Mouse (Mus musculus) spleen, adult 2 months (tissue): ENCODE measurements around the gene Alg14. TPM values are rescaled to one million over a fixed set of nuclear protein-coding genes. Genes with fewer than 3 reads are reported as not detected.

Experiments
- DNase-seq, 2 experiments: peaks; one replicate each; pipeline versions ENCODE4 v3.0.0 to v3.0.0-alpha.2; 2012 to 2021; ENCODE audit warnings: low spot score in 2 of 2, low read depth in 1 of 2
- H3K27ac ChIP-seq: fragments of 200-500 bp; 2 replicates; pipeline ENCODE4 v1.5.1; 2012; ENCODE audit warnings: low read length, inconsistent platforms; ENCODE audit not compliant: insufficient read depth
- H3K27me3 ChIP-seq: fragments of 200-500 bp; 2 replicates; pipeline ENCODE4 v1.6.1; 2012; ENCODE audit warnings: mild to moderate bottlenecking, moderate library complexity, low read length, inconsistent platforms; ENCODE audit not compliant: control insufficient read depth, insufficient read depth
- H3K36me3 ChIP-seq: fragments of 200-500 bp; 2 replicates; pipeline ENCODE4 v1.6.1; 2012; ENCODE audit warnings: mild to moderate bottlenecking, low read length, inconsistent platforms; ENCODE audit not compliant: control insufficient read depth, insufficient read depth
- H3K4me1 ChIP-seq: fragments of 200-500 bp; 2 replicates; pipeline ENCODE4 v1.6.1; 2011; ENCODE audit warnings: inconsistent platforms; ENCODE audit not compliant: control insufficient read depth, insufficient read depth, insufficient read length
- H3K4me3 ChIP-seq: fragments of 200-500 bp; 2 replicates; pipeline ENCODE4 v1.5.1; 2011; ENCODE audit warnings: mild to moderate bottlenecking, inconsistent platforms; ENCODE audit not compliant: insufficient read depth, insufficient read length; ENCODE audit errors: extremely low read depth
- CTCF ChIP-seq: fragments of 200-500 bp; IDR thresholded peaks from 2 replicates; pipeline ENCODE4 v1.5.1; 2011; ENCODE audit warnings: mild to moderate bottlenecking, inconsistent platforms; ENCODE audit not compliant: insufficient read depth, insufficient read length, insufficient replicate concordance; ENCODE audit errors: extremely low read depth
- POLR2A ChIP-seq: fragments of 200-500 bp; IDR thresholded peaks from 2 replicates; pipeline ENCODE4 v1.6.1; 2011; ENCODE audit warnings: low read depth, low read length, inconsistent platforms
- WGBS: fragments of 180-500 bp; shearing (Covaris S2); methylation state at CpG from one replicate; pipeline ENCODE4 v1.1.7; 2018; 5-methylcytosine and 5-hydroxymethylcytosine counted together
- polyA plus RNA-seq: library from polyadenylated mRNA; depleted of rRNA; stranded (reverse); fragments of >200 nt; gene quantifications from 2 replicates; pipeline ENCODE4 v1.2.3, GENCODE M21; 2012

Gene Alg14
- polyA plus RNA-seq, 1 experiment = 4.3 TPM

GRCm38 (mm10) chr3:121277009-121277408 is 14.6 kb upstream of the Alg14 start:
- 93% methylated on average over 4 of the region's 4 CpGs for WGBS
- Histone ChIP-seq H3K4me3 (no peak overlapping the region), H3K27ac (no peak overlapping the region), H3K27me3 (no peaks in the 10 kb centered on the region), H3K4me1 (no peaks in the 10 kb centered on the region), H3K36me3 (no peaks in the 10 kb centered on the region)
- DNase-seq = no peak
- TF ChIP-seq CTCF = no peak
- no peak for TF ChIP-seq POLR2A

- WGBS = 91% methylated on average over 4 of the region's 4 CpGs
- TF ChIP-seq CTCF (no peak), POLR2A (no peak)
- DNase-seq = no peak
- Histone ChIP-seq H3K27ac (no peak overlapping the region), H3K4me3 (no peak overlapping the region), H3K4me1 (no peaks in the 10 kb centered on the region), H3K27me3 (no peaks in the 10 kb centered on the region), H3K36me3 (no peaks in the 10 kb centered on the region)
Observed at GRCm38 (mm10) chr3:121277557-121277956, 14.0 kb upstream of the Alg14 start.

DNA sequence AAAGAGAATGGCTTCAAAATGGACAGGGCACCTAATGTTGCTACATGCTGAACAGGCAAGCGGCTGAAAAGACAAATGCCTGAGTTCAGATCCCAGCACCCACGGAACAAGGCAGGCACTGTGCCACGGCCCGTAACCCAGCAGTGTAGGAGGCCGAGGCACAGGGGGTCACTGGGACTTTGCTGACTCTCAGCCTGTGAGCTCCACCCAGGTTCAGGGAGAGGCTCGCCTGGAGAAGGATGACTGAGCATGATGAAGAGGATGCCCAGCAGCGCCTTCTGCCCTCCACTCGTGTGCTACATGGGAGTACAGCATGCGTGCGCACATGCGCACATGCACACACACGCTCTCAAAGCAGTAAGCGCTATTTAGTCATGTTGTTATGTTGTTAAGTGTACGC is 11.9 kb upstream of the Alg14 start:
- 94% methylated on average over 14 of the region's 14 CpGs for WGBS
- Histone ChIP-seq H3K36me3 (no peaks in the 10 kb centered on the region), H3K27me3 (no peaks in the 10 kb centered on the region), H3K4me3 (no peak overlapping the region), H3K27ac (no peak overlapping the region), H3K4me1 (no peaks in the 10 kb centered on the region)
- TF ChIP-seq POLR2A = no peak
- no peak for TF ChIP-seq CTCF
- DNase-seq = no peak

GRCm38 (mm10) chr3:121282998-121283397 is 8.6 kb upstream of the Alg14 start, which contains the start of gene Tmem56:
TSS of gene Tmem56 (minus strand) at chr3:121283098.
- H3K4me3 ChIP-seq = no peak within 1 kb of the TSS
- TF ChIP-seq POLR2A (no peak), CTCF (no peak)
- no peak for DNase-seq
- H3K36me3 ChIP-seq = no peaks in the 10 kb centered on the region
- no peak within 1 kb of the TSS for H3K27ac ChIP-seq
- no peaks in the 10 kb centered on the region for H3K27me3 ChIP-seq
- WGBS = 87% methylated on average over 4 of the region's 4 CpGs
- H3K4me1 ChIP-seq = no peaks in the 10 kb centered on the region

GRCm38 (mm10) chr3:121285219-121285618 is 6.4 kb upstream of the Alg14 start:
- no peaks in the 10 kb centered on the region for H3K27me3 ChIP-seq
- no peak overlapping the region for H3K4me3 ChIP-seq
- 94% methylated on average over 6 of the region's 6 CpGs for WGBS
- no peak for TF ChIP-seq CTCF
- TF ChIP-seq POLR2A = no peak
- DNase-seq = no peak
- H3K27ac ChIP-seq = no peak overlapping the region
- no peaks in the 10 kb centered on the region for H3K36me3 ChIP-seq
- H3K4me1 ChIP-seq = no peaks in the 10 kb centered on the region

- 88% methylated on average over 2 of the region's 2 CpGs for WGBS
- no peaks in the 10 kb centered on the region for H3K4me1 ChIP-seq
- H3K36me3 ChIP-seq = no peaks in the 10 kb centered on the region
- H3K27ac ChIP-seq = no peak overlapping the region
- TF ChIP-seq CTCF (no peak), POLR2A (no peak)
- no peaks in the 10 kb centered on the region for H3K27me3 ChIP-seq
- H3K4me3 ChIP-seq = no peak overlapping the region
- no peak for DNase-seq
Observed at GRCm38 (mm10) chr3:121287151-121287550, 4.4 kb upstream of the Alg14 start.

- H3K27ac ChIP-seq = no peak overlapping the region
Observed at GRCm38 (mm10) chr3:121290681-121291080, 892 bp upstream of the Alg14 start.

More at GRCm38 (mm10) chr3:121290681-121291080, 892 bp upstream of the Alg14 start:
- Histone ChIP-seq H3K36me3 (no peaks in the 10 kb centered on the region), H3K4me1 (no peaks in the 10 kb centered on the region), H3K27me3 (no peaks in the 10 kb centered on the region), H3K4me3 (no peak overlapping the region)
- 87% methylated on average over 8 of the region's 8 CpGs for WGBS
- no peak for TF ChIP-seq POLR2A
- no peak for TF ChIP-seq CTCF
- no peak for DNase-seq
